In genomic region chr1:177555471-177556291, GRCm38 (mm10) we compare ENCODE assay signal across 8 mouse cellular contexts.
A peak's percentile ranks its signal among the peaks of the same experiment; 100 is the strongest.
DNase-seq lines count a peak whose midpoint lies in the region; ATAC-seq and TF ChIP-seq lines count a peak whose summit lies in the region.

No protein-coding gene starts in this region.

- ATAC-seq in intestine, embryonic 15.5 days, result peak; percentile 73
- peak; percentile 46; the same call in 1 of the 2 replicates for ATAC-seq in lung, embryonic 15.5 days (ENCODE audit: borderline replicate concordance, extremely low read depth, low FRiP score, low TSS enrichment)
- peak; percentile 77 for ATAC-seq in neural tube, embryonic 14.5 days (ENCODE audit: low read depth)

- no peak for TF ChIP-seq CTCF in layer of hippocampus, adult 2 months (conservative IDR thresholded peaks at IDR 0.05)

- peaks cover 7% of the 10 kb centered on the region; the same call in 1 of the 2 replicates for H3K4me1 ChIP-seq in intestine, embryonic 15.5 days (replicated peaks)
- H3K4me1 ChIP-seq in lung, embryonic 15.5 days, result peaks cover 8% of the 10 kb centered on the region
- H3K4me1 ChIP-seq in neural tube, embryonic 14.5 days (ENCODE audit: control insufficient read depth, insufficient read depth, low read length), result 0 out of 2 replicates have a peak, but pooled peaks cover 4% of the 10 kb centered on the region

- no peak overlapping the region for H3K27ac ChIP-seq in layer of hippocampus, adult 2 months
- H3K27ac ChIP-seq in intestine, embryonic 15.5 days, result peak overlapping the region; percentile 51; the same call in 1 of the 2 replicates
- H3K27ac ChIP-seq in lung, embryonic 15.5 days, result no peak overlapping the region
- no peak overlapping the region for H3K27ac ChIP-seq in neural tube, embryonic 14.5 days (ENCODE audit: low read depth, low read length)

- peak overlapping the region; percentile 42 for H3K4me3 ChIP-seq in layer of hippocampus, adult 2 months
- H3K4me3 ChIP-seq in intestine, embryonic 15.5 days (replicated peaks), result no peak overlapping the region
- no peak overlapping the region for H3K4me3 ChIP-seq in lung, embryonic 15.5 days
- no peak overlapping the region for H3K4me3 ChIP-seq in neural tube, embryonic 14.5 days (ENCODE audit: low read depth, low read length)

- H3K4me2 ChIP-seq in intestine, embryonic 15.5 days (replicated peaks), result peak overlapping the region; percentile 36
- H3K4me2 ChIP-seq in lung, embryonic 15.5 days, result peak overlapping the region; percentile 40
- peak overlapping the region; percentile 31 for H3K4me2 ChIP-seq in neural tube, embryonic 14.5 days (ENCODE audit: low read depth, low read length)

- no peaks in the 10 kb centered on the region for H3K27me3 ChIP-seq in intestine, embryonic 15.5 days (replicated peaks)
- H3K27me3 ChIP-seq in lung, embryonic 15.5 days, result no peaks in the 10 kb centered on the region
- no peaks in the 10 kb centered on the region for H3K27me3 ChIP-seq in neural tube, embryonic 14.5 days (ENCODE audit: control insufficient read depth, insufficient read depth, low read length)

- DNase-seq in layer of hippocampus, adult 2 months (ENCODE audit: low spot score in 2 of 2), result no peak
- DNase-seq in layer of hippocampus, adult 8-10 months (ENCODE audit: low spot score in 2 of 2), result no peak
- peak; percentile 21 for DNase-seq in gastrocnemius, postnatal 25 days
- DNase-seq in left cerebral cortex, adult 18-20 months (ENCODE audit: low spot score in 2 of 2), result no peak
- no peak for DNase-seq in c-Kit-positive CD71-positive TER-119-positive erythroid progenitor cells, embryonic 14.5 days (ENCODE audit: low spot score)

- no peaks in the 10 kb centered on the region for H3K36me3 ChIP-seq in intestine, embryonic 15.5 days
- H3K36me3 ChIP-seq in lung, embryonic 15.5 days, result no peaks in the 10 kb centered on the region
- no peaks in the 10 kb centered on the region for H3K36me3 ChIP-seq in neural tube, embryonic 14.5 days (ENCODE audit: control insufficient read depth, insufficient read depth, low read length)

- no peaks in the 10 kb centered on the region for H3K9me3 ChIP-seq in intestine, embryonic 15.5 days
- no peaks in the 10 kb centered on the region for H3K9me3 ChIP-seq in lung, embryonic 15.5 days
- no peaks in the 10 kb centered on the region for H3K9me3 ChIP-seq in neural tube, embryonic 14.5 days (ENCODE audit: control insufficient read depth, low read length)

- H3K9ac ChIP-seq in intestine, embryonic 15.5 days, result no peak overlapping the region
- no peak overlapping the region for H3K9ac ChIP-seq in lung, embryonic 15.5 days
- no peak overlapping the region; the same call in 1 of the 2 replicates for H3K9ac ChIP-seq in neural tube, embryonic 14.5 days (replicated peaks; ENCODE audit: low read depth, low read length)

- WGBS in intestine, embryonic 15.5 days, result 38% methylated on average over 15 of the region's 15 CpGs
- 31% methylated on average over 15 of the region's 15 CpGs for WGBS in lung, embryonic 15.5 days
- 8% methylated on average over 15 of the region's 15 CpGs for WGBS in neural tube, embryonic 14.5 days
